Mouse (Mus musculus): ENCODE results near the gene Pxn.

Gene Pxn

GRCm38 (mm10) chr5:115580229-115581001, 73.9 kb downstream of the Pxn start:
- no peak for DNase-seq (ENCODE audit: low spot score in 2 of 2)

DNA sequence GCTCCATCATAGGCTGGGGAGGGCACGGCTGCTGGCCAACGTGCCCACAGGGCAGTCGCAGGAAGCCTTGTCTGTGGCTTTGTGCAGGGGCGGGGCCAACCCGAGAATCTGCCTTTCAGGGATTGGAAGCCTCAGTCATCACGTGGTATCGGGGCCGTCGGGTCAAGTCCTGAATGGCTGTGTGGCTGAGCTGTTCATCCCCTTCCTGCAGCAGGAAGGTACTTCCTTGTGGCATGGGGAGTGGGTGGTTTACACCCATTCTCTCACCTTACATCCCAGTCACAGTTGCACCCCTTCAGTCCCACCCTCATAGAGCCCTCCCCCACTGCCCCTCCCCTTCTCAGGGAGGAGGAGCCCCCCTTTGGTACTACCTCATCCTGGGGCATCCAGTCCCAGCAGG, 75.2 kb downstream of the Pxn start:
- DNase-seq (ENCODE audit: low spot score in 2 of 2), result no peak

DNA sequence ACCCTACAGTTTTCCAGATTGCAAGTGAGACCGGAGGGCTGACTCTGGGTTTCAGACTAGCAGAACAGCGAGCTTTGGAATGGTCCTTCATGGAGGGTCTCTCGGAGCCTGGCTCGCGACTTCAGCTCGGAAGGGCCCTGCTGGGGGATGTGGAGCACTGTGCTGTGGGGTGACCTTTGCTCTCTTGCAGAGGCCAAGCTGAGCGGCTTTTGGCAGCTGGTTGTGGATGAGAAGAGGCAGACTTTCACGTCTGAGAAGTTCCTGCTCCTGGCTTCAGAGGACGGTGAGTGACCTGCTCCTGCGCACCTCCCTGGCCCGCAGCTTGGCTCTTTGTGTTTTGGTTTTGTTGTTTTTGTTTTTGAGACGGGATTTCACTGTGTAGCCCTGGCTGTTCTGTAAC, 79.1 kb downstream of the Pxn start:
- no peak for DNase-seq (ENCODE audit: low spot score in 2 of 2)

- no peak for DNase-seq (ENCODE audit: low spot score in 2 of 2)
Observed at GRCm38 (mm10) chr5:115586166-115586565, 79.7 kb downstream of the Pxn start.

DNA sequence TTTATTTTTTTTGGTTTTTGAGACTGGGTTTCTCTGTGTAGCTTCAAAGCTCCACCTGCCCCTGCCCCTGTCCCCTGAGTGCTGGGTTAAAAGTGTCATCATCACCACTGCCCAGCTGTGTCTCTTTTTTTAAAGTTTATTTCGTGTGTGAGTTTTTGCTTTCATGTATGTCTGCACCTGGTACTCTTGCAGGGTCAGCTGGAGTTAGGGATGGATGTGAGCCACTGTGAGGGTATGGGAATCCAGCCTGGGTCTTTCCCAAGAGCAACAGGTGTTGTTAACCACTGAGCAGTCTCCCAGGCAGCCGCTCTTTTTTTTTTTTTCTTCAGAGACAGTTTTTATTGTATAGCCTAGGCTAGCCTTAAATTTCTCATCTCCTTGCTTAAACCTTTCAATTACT, 80.3 kb downstream of the Pxn start:
- no peak for DNase-seq (ENCODE audit: low spot score in 2 of 2)

DNA sequence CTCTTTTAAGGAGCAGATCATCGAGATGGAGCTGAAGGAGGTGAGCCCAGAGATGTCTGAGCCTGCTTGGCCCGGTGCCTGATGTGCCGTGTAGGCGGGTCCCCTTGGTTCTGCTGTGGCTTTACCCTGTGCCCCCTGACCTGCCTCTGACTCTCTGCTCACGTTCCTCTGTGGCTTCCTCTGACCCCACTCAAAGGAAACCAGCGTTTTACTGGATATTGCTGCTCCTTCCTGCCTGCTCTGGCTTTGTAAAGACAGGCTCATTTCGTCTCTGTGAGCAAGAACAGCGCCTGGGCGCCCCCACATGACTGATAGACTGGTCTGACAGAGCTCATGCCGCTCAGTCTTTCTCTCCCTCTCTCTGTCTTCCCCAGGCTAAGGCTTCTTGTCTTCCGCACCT, 84.6 kb downstream of the Pxn start:
- DNase-seq (ENCODE audit: low spot score in 2 of 2), result no peak

DNA sequence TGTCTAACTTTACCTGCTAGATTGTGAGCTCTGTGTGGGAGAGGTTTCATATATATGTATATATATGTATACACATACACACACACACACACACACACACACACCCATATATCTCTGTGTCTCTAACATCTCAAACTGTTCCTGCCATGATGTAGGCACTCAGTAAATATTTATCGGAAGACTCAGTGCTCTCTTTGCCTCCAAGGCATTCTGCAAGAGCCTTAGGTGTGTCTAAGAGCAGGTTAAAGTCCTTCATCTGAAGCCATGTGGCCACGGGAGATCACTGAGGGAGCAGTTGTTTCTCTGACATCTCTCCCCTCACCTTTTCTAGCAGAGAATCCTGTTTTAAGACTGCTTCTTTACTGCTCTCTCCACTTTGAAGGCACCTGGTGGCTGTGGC, 85.0 kb downstream of the Pxn start:
- no peak for DNase-seq (ENCODE audit: low spot score in 2 of 2)

- no peak for DNase-seq (ENCODE audit: low spot score in 2 of 2)
Observed at GRCm38 (mm10) chr5:115603561-115603960, 97.1 kb downstream of the Pxn start.
